Mouse (Mus musculus) c-Kit-positive CD71-negative TER-119-negative erythroid progenitor cells, embryonic 14.5 days (primary cell): Measurements from ENCODE around the gene Cpne8.

Source experiments
- DNase-seq: peaks from one replicate; pipeline ENCODE4 v3.0.0-alpha.2; 2013; ENCODE audit warnings: low read depth

Cpne8 gene

DNA sequence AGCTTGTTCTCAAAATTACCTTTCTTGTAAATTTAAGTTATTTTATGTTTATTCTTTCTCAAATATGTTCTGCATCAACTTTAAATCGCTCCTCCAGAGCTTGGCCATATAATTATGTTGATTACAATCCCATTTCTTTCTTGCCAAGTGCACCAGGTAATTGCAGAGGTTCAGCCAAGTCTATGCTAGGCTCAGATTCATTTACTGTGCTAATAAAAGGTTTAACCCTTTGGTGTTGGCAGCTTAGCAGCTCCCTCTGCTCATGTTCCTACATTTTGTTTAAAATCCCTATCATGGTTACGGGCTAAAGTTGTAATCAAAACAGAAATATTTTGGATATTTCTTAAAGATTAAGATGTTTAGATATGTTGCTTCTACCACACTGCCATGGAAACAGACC lies 216.0 kb downstream of the Cpne8 start:
- DNase-seq, result no peak

DNA sequence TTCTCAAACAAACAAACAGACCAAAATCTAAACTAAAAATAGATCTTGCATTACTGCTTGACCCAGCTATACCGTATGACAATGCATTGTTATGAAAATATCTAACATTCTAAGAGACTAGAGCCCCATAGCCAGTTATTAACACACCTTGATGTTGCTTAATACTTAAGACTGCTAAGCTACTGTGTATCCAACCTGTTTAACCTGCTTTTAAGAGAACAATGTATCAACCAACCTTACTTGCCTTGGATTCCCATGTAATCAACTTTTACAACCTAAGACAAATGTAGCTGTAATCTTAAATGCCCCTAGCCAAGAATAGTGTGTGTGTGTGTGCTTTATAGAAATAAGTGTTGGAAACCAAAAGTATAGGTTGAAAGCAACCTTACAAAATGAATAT lies 233.2 kb downstream of the Cpne8 start:
- no peak for DNase-seq
